Mouse (Mus musculus) splenic B cell, adult 2 months (primary cell): ENCODE measurements around the gene B4galt5.

Experiments used
- DNase-seq: peaks from one replicate; pipeline ENCODE4 v3.0.0-alpha.2; 2011; ENCODE audit warnings: low read depth, low spot score
- H3K27me3 ChIP-seq: 2 replicates; pipeline ENCODE4 v1.6.1; 2012; ENCODE audit warnings: mild to moderate bottlenecking, low read length, moderate library complexity, mixed read lengths; ENCODE audit not compliant: control insufficient read depth, poor library complexity, insufficient read depth, severe bottlenecking
- H3K36me3 ChIP-seq: 2 replicates; pipeline ENCODE4 v1.6.1; 2012; ENCODE audit warnings: mild to moderate bottlenecking, low read length, moderate library complexity, mixed read lengths; ENCODE audit not compliant: control insufficient read depth, poor library complexity, insufficient read depth, severe bottlenecking

The B4galt5 gene

DNA sequence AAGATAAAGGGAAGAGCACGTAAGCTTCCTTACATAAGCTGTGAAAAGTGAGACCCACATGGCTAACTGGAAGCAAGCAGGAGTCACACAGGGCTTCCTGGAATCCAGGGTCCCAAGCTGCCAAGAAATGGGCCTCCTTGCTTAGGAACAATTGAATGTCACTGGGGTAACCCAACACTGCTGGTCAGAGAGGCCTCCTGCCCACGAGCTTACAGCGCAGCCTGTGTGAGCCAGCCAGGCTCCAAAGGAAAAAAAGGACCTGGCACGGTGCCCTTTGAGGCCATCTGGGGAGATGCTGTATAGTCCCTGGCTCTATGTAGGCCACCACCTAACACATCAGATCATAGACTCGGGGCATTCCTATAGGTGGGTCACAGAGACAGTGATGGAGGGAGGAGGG, 24.3 kb upstream of the B4galt5 start:
- no peak for DNase-seq
- no peaks in the 10 kb centered on the region for H3K27me3 ChIP-seq

DNA sequence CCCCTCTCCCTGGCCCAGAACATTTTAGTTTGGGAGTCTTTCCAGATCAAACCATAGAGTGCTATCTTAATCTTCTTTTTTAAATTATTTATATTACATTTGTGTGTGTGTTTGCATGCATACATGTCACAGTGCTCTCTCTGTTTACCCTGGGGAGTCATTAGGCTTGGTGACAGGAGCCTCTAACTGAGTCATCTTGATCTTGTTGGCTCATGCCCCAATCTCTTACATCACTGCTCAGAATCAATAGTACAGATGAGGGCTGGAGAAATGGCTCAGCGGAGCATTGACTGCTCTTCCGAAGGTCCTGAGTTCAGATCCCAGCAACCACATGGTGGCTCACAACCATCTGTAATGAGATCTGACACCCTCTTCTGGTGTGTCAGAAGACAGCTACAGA, 22.5 kb upstream of the B4galt5 start:
- Histone ChIP-seq H3K27me3 (no peaks in the 10 kb centered on the region), H3K36me3 (no peaks in the 10 kb centered on the region)
- no peak for DNase-seq

More for the DNA sequence above, 24.3 kb upstream of the B4galt5 start:
- no peaks in the 10 kb centered on the region for H3K36me3 ChIP-seq

- Histone ChIP-seq H3K27me3 (no peaks in the 10 kb centered on the region), H3K36me3 (no peaks in the 10 kb centered on the region)
- peak; percentile 95 for DNase-seq
Observed at GRCm38 (mm10) chr2:167368328-167368727, 19.3 kb upstream of the B4galt5 start.

DNA sequence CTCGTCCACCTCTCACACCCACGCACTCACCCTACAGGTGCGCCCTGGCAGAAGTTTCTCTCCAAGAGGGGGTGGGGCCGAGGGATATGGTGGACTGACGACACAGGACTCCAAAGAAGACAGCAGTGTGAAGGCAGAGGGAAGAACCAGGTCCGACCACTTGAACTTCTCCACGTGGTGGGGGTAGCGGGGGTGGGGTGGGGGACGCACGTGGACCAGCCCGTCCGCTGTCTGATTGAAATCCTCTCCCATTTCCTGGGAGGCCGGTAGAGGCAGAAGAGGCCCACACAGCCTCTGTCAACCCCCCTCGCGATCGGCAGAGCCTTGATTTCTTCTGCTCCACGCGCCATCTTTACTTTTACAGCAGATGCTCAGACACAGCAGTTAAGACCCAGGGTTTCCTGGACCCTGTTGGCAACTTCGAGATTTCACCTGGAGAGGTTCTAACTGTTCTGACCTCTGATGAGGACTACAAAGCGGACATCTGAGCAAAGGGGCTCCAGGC, 18.8 kb upstream of the B4galt5 start:
- DNase-seq, result peak; percentile 88
- H3K36me3 ChIP-seq, result no peaks in the 10 kb centered on the region

DNA sequence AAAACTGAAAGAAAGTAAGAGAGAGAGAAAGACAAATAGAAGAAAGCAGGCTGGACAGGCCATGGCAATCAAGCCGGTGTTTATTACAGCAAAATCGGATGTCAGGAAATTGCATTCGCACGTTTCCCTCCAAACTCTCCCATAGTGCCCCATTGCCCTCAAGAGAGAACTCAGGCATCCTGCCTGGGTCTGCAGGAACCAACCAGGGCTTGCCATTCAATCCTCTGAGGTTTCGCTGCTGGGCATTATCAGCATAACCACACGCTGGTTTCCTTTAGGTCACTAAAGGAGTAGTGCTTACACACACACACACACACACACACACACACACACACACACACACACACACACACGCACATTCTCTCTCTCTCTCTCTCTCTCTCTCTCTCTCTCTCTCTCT, 18.3 kb upstream of the B4galt5 start:
- Histone ChIP-seq H3K27me3 (no peaks in the 10 kb centered on the region), H3K36me3 (no peaks in the 10 kb centered on the region)
- DNase-seq, result peak; percentile 89

More for the DNA sequence above, 18.8 kb upstream of the B4galt5 start:
- no peaks in the 10 kb centered on the region for H3K27me3 ChIP-seq

DNA sequence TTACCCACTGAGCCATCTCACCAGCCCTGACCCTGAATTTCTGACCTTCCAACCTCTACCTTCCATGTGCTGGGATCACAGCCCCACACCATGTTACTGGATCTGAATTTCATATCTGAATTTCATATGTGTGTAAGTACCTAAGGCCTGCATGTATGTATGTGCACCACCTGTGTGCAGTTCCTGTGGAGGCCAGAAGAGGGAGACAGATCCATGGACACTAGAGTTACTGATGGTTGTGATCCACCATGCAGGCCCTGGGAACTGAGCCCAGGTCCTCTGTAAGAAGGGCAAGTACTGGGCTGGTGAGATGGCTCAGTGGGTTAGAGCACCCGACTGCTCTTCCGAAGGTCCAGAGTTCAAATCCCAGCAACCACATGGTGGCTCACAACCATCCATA, 16.1 kb upstream of the B4galt5 start:
- DNase-seq, result no peak
- Histone ChIP-seq H3K36me3 (no peaks in the 10 kb centered on the region), H3K27me3 (no peaks in the 10 kb centered on the region)

DNA sequence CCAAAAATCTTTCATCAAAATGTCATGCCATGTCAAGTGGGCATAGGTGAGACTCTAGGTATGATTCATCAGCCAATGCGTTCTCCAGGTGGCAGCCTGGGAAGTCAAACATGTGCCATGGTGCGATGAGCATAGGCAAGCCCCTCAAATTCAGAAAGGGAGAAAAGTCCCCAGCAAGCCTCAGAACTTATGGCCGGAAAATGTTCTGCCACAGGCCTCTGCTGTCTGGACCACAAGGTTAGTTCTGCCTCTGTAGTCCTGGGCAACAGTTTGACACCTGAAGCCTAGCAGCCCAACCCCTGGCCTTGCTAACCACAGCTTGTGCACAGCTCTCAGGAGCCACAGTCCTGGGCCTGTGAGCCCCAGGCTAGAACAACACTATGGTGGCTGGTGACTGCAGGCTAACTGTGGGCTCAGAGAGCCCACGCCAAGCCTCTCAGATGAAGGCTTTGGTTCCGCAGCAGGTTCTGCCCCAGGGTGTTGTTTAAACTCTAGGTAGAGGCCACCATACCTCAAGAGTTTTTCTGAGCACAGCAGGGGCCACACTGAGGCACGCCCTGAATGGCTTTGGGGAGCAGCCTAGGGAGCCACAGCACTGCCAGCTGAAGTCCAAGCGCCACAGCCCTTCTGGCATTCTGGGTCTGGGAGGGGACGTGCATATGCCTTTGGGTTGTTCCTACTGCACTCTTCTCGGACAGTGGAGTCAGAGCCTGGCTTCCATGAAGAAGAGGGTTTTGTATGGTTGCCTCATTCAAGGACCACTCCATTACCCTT, 14.5 kb upstream of the B4galt5 start:
- DNase-seq, result no peak
- no peaks in the 10 kb centered on the region for H3K36me3 ChIP-seq
- H3K27me3 ChIP-seq, result no peaks in the 10 kb centered on the region

DNA sequence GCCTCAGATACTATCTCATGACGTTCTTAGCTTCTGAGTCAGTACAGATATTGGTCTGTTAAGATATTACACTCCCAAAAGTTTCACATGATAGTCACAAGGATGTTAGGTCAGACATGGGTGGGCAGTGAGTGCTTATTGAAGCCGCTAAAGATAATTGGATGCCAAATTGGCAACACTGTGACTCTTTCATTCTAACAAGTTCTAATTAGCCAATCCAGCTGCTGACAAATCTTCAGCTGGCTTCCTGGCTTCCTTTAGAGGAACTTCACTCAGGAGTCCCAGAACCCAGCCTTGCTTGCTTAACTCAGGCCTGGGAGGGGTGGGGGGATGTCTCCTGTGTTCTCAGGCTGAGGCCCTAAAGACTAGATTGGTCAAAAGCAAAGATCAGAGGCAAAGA, 9.5 kb upstream of the B4galt5 start:
- no peaks in the 10 kb centered on the region for H3K36me3 ChIP-seq
- no peak for DNase-seq
- no peaks in the 10 kb centered on the region for H3K27me3 ChIP-seq

- no peaks in the 10 kb centered on the region for H3K36me3 ChIP-seq
Observed at GRCm38 (mm10) chr2:167356885-167357284, 7.9 kb upstream of the B4galt5 start.

GRCm38 (mm10) chr2:167354611-167355165, 5.7 kb upstream of the B4galt5 start:
- DNase-seq, result no peak
- H3K27me3 ChIP-seq, result no peaks in the 10 kb centered on the region
- no peaks in the 10 kb centered on the region for H3K36me3 ChIP-seq

More at GRCm38 (mm10) chr2:167356885-167357284, 7.9 kb upstream of the B4galt5 start:
- peak; percentile 69 for DNase-seq
- no peaks in the 10 kb centered on the region for H3K27me3 ChIP-seq

- Histone ChIP-seq H3K27me3 (no peaks in the 10 kb centered on the region), H3K36me3 (no peaks in the 10 kb centered on the region)
- no peak for DNase-seq
Observed at GRCm38 (mm10) chr2:167354046-167354445, 5.1 kb upstream of the B4galt5 start.

GRCm38 (mm10) chr2:167352496-167352895, 3.5 kb upstream of the B4galt5 start:
- Histone ChIP-seq H3K36me3 (no peaks in the 10 kb centered on the region), H3K27me3 (no peaks in the 10 kb centered on the region)
- no peak for DNase-seq

- DNase-seq, result peak; percentile 72
Observed at GRCm38 (mm10) chr2:167351371-167351951, 2.5 kb upstream of the B4galt5 start.

DNA sequence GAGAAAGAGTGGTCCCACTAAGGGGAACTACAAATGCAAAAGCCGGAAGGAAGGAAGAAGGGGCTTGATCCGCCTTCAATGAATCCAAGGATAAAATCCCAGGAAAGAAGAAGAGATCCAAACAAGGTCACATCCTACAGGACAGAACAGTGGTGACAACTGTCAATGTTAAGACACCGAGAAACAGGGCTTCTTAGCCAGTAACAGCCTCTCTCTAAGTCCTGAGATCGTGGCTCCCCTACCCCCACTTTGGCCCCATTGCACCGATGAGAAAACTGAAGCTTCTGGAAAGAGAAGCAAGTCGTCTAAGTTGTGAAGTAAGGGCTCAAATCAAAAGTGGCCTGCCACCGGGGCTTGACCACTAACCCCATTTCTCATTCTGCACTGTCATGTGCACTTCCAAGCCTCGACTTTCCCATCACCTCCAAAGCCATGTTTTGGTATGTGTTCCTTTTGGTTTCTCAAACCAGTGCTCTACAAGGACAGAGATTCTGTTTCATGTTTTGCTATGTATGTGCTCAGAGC, 1.2 kb upstream of the B4galt5 start:
- Histone ChIP-seq H3K27me3 (no peaks in the 10 kb centered on the region), H3K36me3 (no peaks in the 10 kb centered on the region; the same call in 1 of the 2 replicates)
- no peak for DNase-seq

More at GRCm38 (mm10) chr2:167351371-167351951, 2.5 kb upstream of the B4galt5 start:
- H3K27me3 ChIP-seq, result no peaks in the 10 kb centered on the region
- H3K36me3 ChIP-seq, result no peaks in the 10 kb centered on the region
